ENCODE assay signal across 21 mouse cellular contexts in the genomic region with DNA sequence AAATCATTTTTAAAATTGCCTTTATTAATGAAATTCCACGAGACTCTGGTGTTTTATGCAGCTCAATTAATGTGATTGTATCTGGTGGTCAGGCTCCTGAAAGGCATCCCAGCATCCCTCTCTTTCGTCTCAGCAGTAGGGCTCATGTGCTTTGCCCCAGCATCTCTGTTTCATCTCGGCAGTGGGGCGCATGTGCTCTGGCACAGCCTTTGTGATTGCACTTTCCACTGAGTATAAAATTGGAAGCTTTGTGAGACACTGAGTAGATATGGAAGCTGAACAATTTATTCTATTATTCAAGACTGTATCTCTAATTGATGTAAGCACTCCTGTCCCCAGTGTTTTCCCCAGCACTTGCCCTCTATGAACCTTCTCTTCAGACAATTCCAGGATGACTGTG. TPM values are rescaled to one million over a fixed set of nuclear protein-coding genes. Genes with fewer than 3 reads are reported as not detected.
"Had no signal": no experiment of that assay in that cellular context is flagged by ENCODE, and none has a peak within 500 bp of the region (broad histone marks: within the 10 kb centered on the region; RNA-seq: fewer than 3 reads in every experiment).

No protein-coding gene starts in this region.

- H3K36me3 ChIP-seq: limb, embryonic 12.5 days; limb, embryonic 15.5 days; neural tube, embryonic 12.5 days; neural tube, embryonic 15.5 days had no signal

- H3K27ac ChIP-seq: limb, embryonic 12.5 days; limb, embryonic 15.5 days; liver, embryonic 14.5 days; macrophage; neural tube, embryonic 12.5 days; neural tube, embryonic 15.5 days; stomach, postnatal 0 days had no signal

- H3K27me3 ChIP-seq: limb, embryonic 12.5 days; limb, embryonic 15.5 days; neural tube, embryonic 12.5 days; neural tube, embryonic 15.5 days had no signal

- H3K9ac ChIP-seq: limb, embryonic 12.5 days; limb, embryonic 15.5 days; liver, embryonic 14.5 days; liver, postnatal 0 days; lung, embryonic 14.5 days; neural tube, embryonic 12.5 days; neural tube, embryonic 15.5 days had no signal

- H3K4me1 ChIP-seq: limb, embryonic 12.5 days; limb, embryonic 15.5 days; neural tube, embryonic 12.5 days; neural tube, embryonic 15.5 days had no signal

- H3K4me3 ChIP-seq: limb, embryonic 12.5 days; limb, embryonic 15.5 days; neural tube, embryonic 12.5 days; neural tube, embryonic 15.5 days had no signal

- ATAC-seq: liver, postnatal 0 days; lung, postnatal 0 days had no signal

- H3K4me2 ChIP-seq: limb, embryonic 12.5 days; limb, embryonic 15.5 days; liver, embryonic 11.5 days; lung, embryonic 14.5 days; neural tube, embryonic 12.5 days; neural tube, embryonic 15.5 days had no signal

- H3K9me3 ChIP-seq: limb, embryonic 12.5 days; limb, embryonic 15.5 days; neural tube, embryonic 12.5 days; neural tube, embryonic 15.5 days had no signal

- DNase-seq: kidney, adult 9 months; kidney, postnatal 14 days; kidney, postnatal 4 days; left cerebral cortex, postnatal 4 days; liver, postnatal 0 days; lung, embryonic 14.5 days; right cerebral cortex, adult 18-20 months; right cerebral cortex, postnatal 14 days; right cerebral cortex, postnatal 4 days; thymus, adult 2 months; thymus, postnatal 14 days; thymus, postnatal 4 days had no signal

RNA-seq across cellular contexts. Expression of gene Dpp6, which starts 37.7 kb away (rescaled TPM):
- polyA plus RNA-seq: macrophage had no signal
